Mouse (Mus musculus) bone marrow, adult 2 months (tissue): ENCODE results near the gene Gpr180. TPM values are rescaled to one million over a fixed set of nuclear protein-coding genes. Genes with fewer than 3 reads are reported as not detected.
"Not testable (repeated sequence)": the region's sequence is repeated elsewhere in the genome, so short reads cannot be mapped to it uniquely, and the experiment has no call there.

Source experiments
- H3K27ac ChIP-seq: fragments of 200-500 bp; 2 replicates; pipeline ENCODE4 v1.5.1; 2012; ENCODE audit warnings: low read depth, mild to moderate bottlenecking, control low read depth, inconsistent platforms, low read length; ENCODE audit not compliant: control insufficient read depth, poor library complexity, insufficient read depth
- H3K4me1 ChIP-seq: fragments of 200-500 bp; 2 replicates; pipeline ENCODE4 v1.6.1; 2011; ENCODE audit warnings: low read length; ENCODE audit not compliant: control insufficient read depth, insufficient read depth
- H3K4me3 ChIP-seq: fragments of 200-500 bp; replicated peaks from 2 replicates; pipeline ENCODE3; 2011; ENCODE audit warnings: mild to moderate bottlenecking, low read depth, low read length, control low read depth; ENCODE audit not compliant: control insufficient read depth
- CTCF ChIP-seq: fragments of 200-500 bp; IDR thresholded peaks from 2 replicates; pipeline ENCODE4 v1.5.1; 2011; ENCODE audit warnings: low read length, control low read depth; ENCODE audit not compliant: control insufficient read depth, insufficient read depth
- POLR2A ChIP-seq: fragments of 200-500 bp; IDR thresholded peaks from 2 replicates; pipeline ENCODE4 v1.6.1; 2011; ENCODE audit warnings: low read depth, mild to moderate bottlenecking, control low read depth, low read length, borderline replicate concordance; ENCODE audit not compliant: control insufficient read depth
- WGBS: fragments of 180-500 bp; shearing (Covaris S2); methylation state at CpG from one replicate; pipeline ENCODE4 v1.1.7; 2018; 5-methylcytosine and 5-hydroxymethylcytosine counted together
- polyA plus RNA-seq: library from polyadenylated mRNA; stranded (reverse); fragments of >200 nt; gene quantifications from 2 replicates; pipeline ENCODE4 v1.2.4, GENCODE M21; 2011; ENCODE audit warnings: low replicate concordance; ENCODE audit not compliant: missing spikeins, insufficient read depth, insufficient read length

Gpr180 gene
- polyA plus RNA-seq, 1 experiment: 4.0 TPM

GRCm38 (mm10) chr14:118142283-118142682 is 5.3 kb downstream of the Gpr180 start:
- no peak for TF ChIP-seq POLR2A
- Histone ChIP-seq H3K4me3 (no peak overlapping the region), H3K4me1 (peaks cover 1% of the 10 kb centered on the region; the same call in 1 of the 2 replicates), H3K27ac (no peak overlapping the region)
- WGBS: 89% methylated on average over 5 of the region's 5 CpGs

DNA sequence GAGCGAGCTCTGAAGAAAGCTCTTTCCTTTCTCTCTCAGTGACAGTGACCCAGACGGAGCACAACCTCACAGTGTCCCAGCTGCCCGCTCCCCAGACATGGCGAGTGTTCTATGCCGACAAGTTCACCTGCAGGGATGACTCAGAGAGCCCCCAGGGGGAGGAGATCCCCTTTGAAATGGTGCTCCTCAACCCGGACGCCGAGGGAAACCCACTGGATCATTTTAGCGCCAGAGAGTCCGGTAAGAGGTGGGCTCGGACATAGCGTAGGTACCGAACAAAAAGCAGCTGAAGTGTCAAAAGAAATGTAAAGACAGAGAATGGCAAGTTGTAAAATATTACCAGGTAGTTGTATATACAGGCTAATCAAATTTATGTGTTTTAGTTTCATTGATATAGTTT is 11.1 kb downstream of the Gpr180 start:
- no peaks in the 10 kb centered on the region for H3K4me1 ChIP-seq
- no peak overlapping the region for H3K4me3 ChIP-seq
- WGBS: 87% methylated on average over 13 of the region's 13 CpGs
- H3K27ac ChIP-seq: no peak overlapping the region
- no peak for TF ChIP-seq CTCF
- no peak for TF ChIP-seq POLR2A

DNA sequence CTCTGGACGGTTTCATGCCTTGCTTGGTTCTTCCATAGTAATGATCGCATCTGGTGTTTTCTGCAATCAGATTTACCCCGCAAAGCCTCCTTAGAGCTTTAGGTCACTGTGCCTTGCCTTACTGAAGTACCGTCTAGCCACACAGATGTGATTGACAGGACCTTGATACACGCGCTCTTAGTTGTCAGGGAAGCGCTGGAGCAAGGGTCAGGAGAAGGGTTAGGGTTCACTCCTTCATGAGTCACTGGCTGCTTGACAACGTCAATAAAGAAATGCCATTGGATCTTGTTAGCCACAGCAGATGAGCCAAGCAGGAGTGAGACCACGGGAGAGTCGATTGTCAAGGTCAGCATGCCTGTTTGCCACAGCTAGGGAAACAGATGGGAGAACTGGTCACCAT is 11.6 kb downstream of the Gpr180 start:
- 88% methylated on average over 10 of the region's 10 CpGs for WGBS
- TF ChIP-seq CTCF: no peak
- no peak for TF ChIP-seq POLR2A
- Histone ChIP-seq H3K27ac (no peak overlapping the region), H3K4me3 (no peak overlapping the region), H3K4me1 (no peaks in the 10 kb centered on the region)

DNA sequence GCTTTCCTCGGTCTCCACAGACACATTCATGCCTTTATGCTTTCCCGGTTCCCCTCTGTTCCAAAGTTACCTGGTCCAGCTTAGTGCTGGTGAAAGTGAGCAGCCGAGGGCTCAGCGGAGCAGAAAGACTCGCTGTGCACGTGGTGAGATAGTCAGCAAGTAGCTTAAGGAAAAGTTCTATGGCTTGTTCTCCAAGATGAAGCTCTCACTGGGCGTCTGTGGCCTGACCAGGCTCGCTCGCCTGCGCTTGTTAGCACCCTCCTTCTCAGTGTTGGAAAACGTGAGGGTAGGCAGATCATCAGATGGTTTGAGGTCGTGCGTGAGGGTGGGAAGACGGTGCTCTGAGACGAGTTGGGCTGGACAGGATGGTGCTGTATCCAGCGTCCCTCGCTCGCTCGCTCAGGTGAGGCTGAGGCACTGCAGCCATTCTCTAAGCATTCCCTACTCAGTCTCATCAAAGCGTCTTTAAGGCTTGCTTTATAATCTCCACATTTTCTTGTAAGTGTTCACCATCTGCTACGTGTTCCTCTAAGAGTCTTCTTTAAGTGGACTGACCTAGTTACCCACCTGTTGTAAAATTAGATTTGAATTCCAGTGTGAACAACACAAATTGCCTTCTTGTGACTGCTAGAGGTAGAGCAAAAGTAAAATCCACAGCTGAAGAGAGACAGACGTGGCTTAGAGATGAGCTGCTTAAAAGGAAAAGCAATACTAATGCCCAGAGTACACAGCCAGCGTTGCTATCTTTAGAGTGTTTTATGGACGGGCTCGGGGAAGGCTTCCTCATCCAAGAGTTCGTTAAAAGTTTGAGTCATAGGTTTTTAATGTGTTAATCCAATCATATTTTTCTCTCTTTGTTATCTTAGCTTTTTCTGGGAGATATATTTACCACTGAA is 13.9 kb downstream of the Gpr180 start:
- Histone ChIP-seq H3K4me1 (no peaks in the 10 kb centered on the region), H3K4me3 (no peak overlapping the region), H3K27ac (no peak overlapping the region)
- 90% methylated on average over 26 of the region's 26 CpGs for whole genome bisulfite sequencing
- no peak for TF ChIP-seq CTCF
- TF ChIP-seq POLR2A: no peak

DNA sequence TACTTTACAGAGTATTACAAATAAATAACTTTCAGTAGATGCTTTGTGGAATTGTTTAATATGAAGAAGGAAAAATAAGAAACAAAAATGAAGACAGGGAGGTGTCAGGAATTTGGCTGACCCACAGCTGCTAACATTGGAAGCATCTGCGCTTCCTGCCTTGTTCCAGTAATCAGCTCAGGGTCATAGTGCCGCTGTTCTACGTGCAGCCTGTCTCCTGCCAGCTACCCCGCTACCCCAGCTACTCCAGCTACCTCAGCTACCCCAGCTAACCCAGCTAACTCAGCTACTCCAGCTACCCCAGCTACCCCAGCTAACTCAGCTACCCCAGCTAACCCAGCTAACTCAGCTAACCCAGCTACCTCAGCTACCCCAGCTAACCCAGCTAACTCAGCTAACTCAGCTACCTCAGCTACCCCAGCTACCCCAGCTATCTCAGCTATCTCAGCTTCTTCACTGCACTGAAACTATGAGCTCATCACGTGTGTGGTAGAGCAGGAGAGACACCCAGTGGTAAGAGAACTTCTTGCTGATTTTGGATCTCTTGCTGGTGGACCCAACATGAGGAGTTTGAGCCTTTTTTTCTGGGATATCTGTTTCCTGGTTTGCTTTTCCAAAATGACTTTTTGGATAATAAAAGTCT is 14.8 kb downstream of the Gpr180 start:
- H3K27ac ChIP-seq: no peak overlapping the region
- H3K4me3 ChIP-seq: no peak overlapping the region
- 84% methylated on average over 5 of the region's 5 CpGs for WGBS
- no peaks in the 10 kb centered on the region for H3K4me1 ChIP-seq
- peak; percentile 25; the same call in 1 of the 2 replicates for TF ChIP-seq CTCF
- no peak for TF ChIP-seq POLR2A

GRCm38 (mm10) chr14:118152294-118152651 is 15.3 kb downstream of the Gpr180 start:
- Histone ChIP-seq H3K4me1 (no peaks in the 10 kb centered on the region), H3K27ac (no peak overlapping the region), H3K4me3 (no peak overlapping the region)
- 91% methylated on average over 8 of the region's 8 CpGs for WGBS
- TF ChIP-seq POLR2A: no peak
- TF ChIP-seq CTCF: no peak

DNA sequence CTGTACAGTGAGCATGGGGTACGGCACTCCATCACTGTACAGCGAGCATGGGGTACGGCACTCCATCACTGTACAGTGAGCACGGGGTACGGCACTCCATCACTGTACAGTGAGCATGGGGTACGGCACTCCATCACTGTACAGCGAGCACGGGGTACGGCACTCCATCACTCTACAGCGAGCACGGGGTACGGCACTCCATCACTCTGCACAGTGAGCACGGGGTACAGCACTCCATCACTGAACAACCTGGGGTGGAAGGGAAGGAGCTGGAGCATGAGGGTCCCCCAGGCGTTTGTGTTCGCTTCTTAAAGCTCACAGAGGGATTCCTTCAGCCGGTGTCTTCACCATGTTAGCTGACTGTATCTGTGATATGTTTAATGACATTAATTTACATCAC is 19.1 kb downstream of the Gpr180 start:
- H3K4me3 ChIP-seq, H3K27ac ChIP-seq, H3K4me1 ChIP-seq: not testable (repeated sequence)
- 88% methylated on average over 16 of the region's 16 CpGs for WGBS

GRCm38 (mm10) chr14:118156740-118157139 is 19.8 kb downstream of the Gpr180 start:
- Histone ChIP-seq H3K4me1 (no peaks in the 10 kb centered on the region), H3K4me3 (no peak overlapping the region), H3K27ac (no peak overlapping the region)
- 88% methylated on average over 10 of the region's 10 CpGs for WGBS
- TF ChIP-seq CTCF (no peak), POLR2A (no peak)

GRCm38 (mm10) chr14:118157146-118157545 is 20.2 kb downstream of the Gpr180 start:
- WGBS: 33% methylated on average over 5 of the region's 5 CpGs
- no peak overlapping the region for H3K4me3 ChIP-seq
- no peak for TF ChIP-seq POLR2A
- TF ChIP-seq CTCF: peak; percentile 96
- no peak overlapping the region for H3K27ac ChIP-seq
- H3K4me1 ChIP-seq: no peaks in the 10 kb centered on the region
